Mouse (Mus musculus) neutrophil, adult 83 days (primary cell): Measurements from ENCODE around the gene Nlgn1. TPM values are rescaled to one million over a fixed set of nuclear protein-coding genes. Genes with fewer than 3 reads are reported as not detected.

ENCODE experiments used
- total RNA-seq, 2 experiments: library from RNA; stranded (reverse); gene quantifications; one replicate each; pipeline ENCODE4 v1.2.4; 2023

Gene Nlgn1
- total RNA-seq = not detected

GRCm38 (mm10) chr3:26332400-26333238 is at the start of gene Nlgn1:
Gene Nlgn1, minus strand, starts transcription at chr3:26332460.

